Mouse (Mus musculus) macrophage (primary cell): Measurements from ENCODE around the gene Mipep. TPM values are rescaled to one million over a fixed set of nuclear protein-coding genes. Genes with fewer than 3 reads are reported as not detected.

Experiments used
- polyA plus RNA-seq: library from polyadenylated mRNA; stranded (reverse); fragments of 250-400 nt; gene quantifications from 3 replicates; pipeline ENCODE4 v1.2.4, GENCODE M21; 2018; ENCODE audit warnings: inconsistent platforms

The Mipep gene
- polyA plus RNA-seq, 1 experiment from 2014 or later: 5.8 TPM

Other genes starting within 250 kb of the Mipep start
- 0.43 to 2.3 TPM (median 2.2 TPM) in 3 replicates for gene Spata13, start 150.6 kb upstream of the Mipep start, polyA plus RNA-seq
- not detected in 3 replicates for gene C1qtnf9, start 16.4 kb upstream of the Mipep start, polyA plus RNA-seq